Mouse (Mus musculus) stomach, embryonic 15.5 days (tissue): ENCODE results near the gene Mblac2. TPM values are rescaled to one million over a fixed set of nuclear protein-coding genes. Genes with fewer than 3 reads are reported as not detected.

Experiments
- ATAC-seq: fragments of 200-750 bp; cut with Nextera tagmentation; 2 replicates; pipeline ENCODE4 v1.8.0; 2017; ENCODE audit warnings: low read depth, moderate number of reproducible peaks, moderate TSS enrichment; ENCODE audit not compliant: insufficient read depth, low FRiP score
- H3K27ac ChIP-seq: fragments of 300-500 bp; sonication (generic); 2 replicates; pipeline ENCODE4 v1.5.1; 2015; ENCODE audit warnings: mild to moderate bottlenecking, inconsistent platforms
- H3K27me3 ChIP-seq: fragments of 300-500 bp; sonication (generic); replicated peaks from 2 replicates; pipeline ENCODE4 v1.6.1; 2015; ENCODE audit warnings: inconsistent platforms
- H3K36me3 ChIP-seq: fragments of 300-500 bp; sonication (generic); 2 replicates; pipeline ENCODE4 v1.6.1; 2015; ENCODE audit warnings: inconsistent platforms
- H3K4me1 ChIP-seq: fragments of 300-500 bp; sonication (generic); 2 replicates; pipeline ENCODE4 v1.6.1; 2015; ENCODE audit warnings: inconsistent platforms
- H3K4me2 ChIP-seq: fragments of 300-500 bp; sonication (generic); 2 replicates; pipeline ENCODE4 v1.6.1; 2015; ENCODE audit warnings: mild to moderate bottlenecking, inconsistent platforms
- H3K4me3 ChIP-seq: fragments of 300-500 bp; sonication (generic); replicated peaks from 2 replicates; pipeline ENCODE4 v1.5.1; 2015; ENCODE audit warnings: inconsistent platforms
- H3K9ac ChIP-seq: fragments of 300-500 bp; sonication (generic); 2 replicates; pipeline ENCODE4 v1.6.1; 2015; ENCODE audit warnings: inconsistent platforms
- H3K9me3 ChIP-seq: fragments of 300-500 bp; sonication (generic); 2 replicates; pipeline ENCODE4 v1.6.1; 2016; ENCODE audit warnings: inconsistent platforms
- WGBS: fragments of 180-500 bp; shearing (Covaris S2); methylation state at CpG from one replicate; pipeline ENCODE4 v1.1.7; 2015; 5-methylcytosine and 5-hydroxymethylcytosine counted together
- polyA plus RNA-seq: library from polyadenylated mRNA; unstranded; fragments of >200 nt; fragmentation: Nextera tagmentation; extraction: Ambion mirVana; gene quantifications from 2 replicates; pipeline ENCODE4 v1.2.1, GENCODE M21; 2015

The Mblac2 gene
- polyA plus RNA-seq, 1 experiment from 2014 or later = 9.2 TPM

- ATAC-seq = peak; percentile 35; the same call in 1 of the 2 replicates
- H3K4me1 ChIP-seq = no peaks in the 10 kb centered on the region
- H3K4me3 ChIP-seq = no peak overlapping the region
- H3K9me3 ChIP-seq = no peaks in the 10 kb centered on the region
- H3K36me3 ChIP-seq = no peaks in the 10 kb centered on the region
- H3K9ac ChIP-seq = no peak overlapping the region
- no peak overlapping the region for H3K27ac ChIP-seq
- WGBS = 49% methylated on average over 10 of the region's 10 CpGs
- no peak overlapping the region for H3K4me2 ChIP-seq
- H3K27me3 ChIP-seq = no peaks in the 10 kb centered on the region
These were observed 32.4 kb downstream of the Mblac2 start for GRCm38 (mm10) chr13:81743391-81744091.

GRCm38 (mm10) chr13:81744092-81744396, 32.9 kb downstream of the Mblac2 start:
- Histone ChIP-seq H3K9me3 (no peaks in the 10 kb centered on the region), H3K27ac (no peak overlapping the region), H3K4me3 (no peak overlapping the region), H3K4me2 (no peak overlapping the region), H3K4me1 (no peaks in the 10 kb centered on the region), H3K27me3 (no peaks in the 10 kb centered on the region), H3K36me3 (no peaks in the 10 kb centered on the region), H3K9ac (no peak overlapping the region)
- peak; percentile 31; the same call in 1 of the 2 replicates for ATAC-seq
- 39% methylated on average over 2 of the region's 2 CpGs for WGBS

- Histone ChIP-seq H3K36me3 (no peaks in the 10 kb centered on the region), H3K9ac (no peak overlapping the region), H3K4me3 (no peak overlapping the region), H3K27me3 (no peaks in the 10 kb centered on the region), H3K27ac (no peak overlapping the region), H3K9me3 (no peaks in the 10 kb centered on the region), H3K4me2 (no peak overlapping the region), H3K4me1 (no peaks in the 10 kb centered on the region)
- no peak for ATAC-seq
These were observed 43.7 kb downstream of the Mblac2 start for GRCm38 (mm10) chr13:81754878-81755277.

- no peak overlapping the region for H3K9ac ChIP-seq
- ATAC-seq = no peak
- H3K4me3 ChIP-seq = no peak overlapping the region
- H3K9me3 ChIP-seq = no peaks in the 10 kb centered on the region
- H3K27ac ChIP-seq = no peak overlapping the region
- no peaks in the 10 kb centered on the region for H3K36me3 ChIP-seq
- no peaks in the 10 kb centered on the region for H3K4me1 ChIP-seq
- no peak overlapping the region for H3K4me2 ChIP-seq
- H3K27me3 ChIP-seq = no peaks in the 10 kb centered on the region
- WGBS = 83% methylated on average over 1 of the region's 1 CpGs
These were observed 44.2 kb downstream of the Mblac2 start for GRCm38 (mm10) chr13:81755324-81755723.

- H3K36me3 ChIP-seq = no peaks in the 10 kb centered on the region
- no peaks in the 10 kb centered on the region for H3K9me3 ChIP-seq
- no peaks in the 10 kb centered on the region for H3K27me3 ChIP-seq
- 84% methylated on average over 5 of the region's 5 CpGs for WGBS
- H3K9ac ChIP-seq = no peak overlapping the region
- H3K4me2 ChIP-seq = no peak overlapping the region
- H3K4me3 ChIP-seq = no peak overlapping the region
- no peak for ATAC-seq
- H3K27ac ChIP-seq = no peak overlapping the region
- no peaks in the 10 kb centered on the region for H3K4me1 ChIP-seq
These were observed 46.0 kb downstream of the Mblac2 start for GRCm38 (mm10) chr13:81757058-81757660.

GRCm38 (mm10) chr13:81760379-81760778, 49.2 kb downstream of the Mblac2 start:
- no peaks in the 10 kb centered on the region for H3K36me3 ChIP-seq
- H3K4me3 ChIP-seq = no peak overlapping the region
- H3K4me2 ChIP-seq = no peak overlapping the region
- no peak for ATAC-seq
- H3K27me3 ChIP-seq = no peaks in the 10 kb centered on the region
- no peak overlapping the region for H3K27ac ChIP-seq
- WGBS = 29% methylated on average over 3 of the region's 3 CpGs
- no peaks in the 10 kb centered on the region for H3K9me3 ChIP-seq
- no peaks in the 10 kb centered on the region for H3K4me1 ChIP-seq
- H3K9ac ChIP-seq = no peak overlapping the region

GRCm38 (mm10) chr13:81761566-81762186, 50.5 kb downstream of the Mblac2 start:
- no peak for ATAC-seq
- Histone ChIP-seq H3K4me1 (no peaks in the 10 kb centered on the region), H3K4me2 (no peak overlapping the region), H3K27ac (no peak overlapping the region), H3K9ac (no peak overlapping the region), H3K36me3 (no peaks in the 10 kb centered on the region), H3K4me3 (no peak overlapping the region), H3K9me3 (no peaks in the 10 kb centered on the region), H3K27me3 (no peaks in the 10 kb centered on the region)
- WGBS = 30% methylated on average over 14 of the region's 14 CpGs

GRCm38 (mm10) chr13:81764173-81764572, 53.0 kb downstream of the Mblac2 start:
- WGBS = 78% methylated on average over 5 of the region's 5 CpGs
- Histone ChIP-seq H3K36me3 (no peaks in the 10 kb centered on the region), H3K4me1 (no peaks in the 10 kb centered on the region)

GRCm38 (mm10) chr13:81767038-81767659, 56.0 kb downstream of the Mblac2 start:
- 85% methylated on average over 7 of the region's 7 CpGs for WGBS
- no peak overlapping the region for H3K27ac ChIP-seq
- H3K9ac ChIP-seq = no peak overlapping the region
- no peaks in the 10 kb centered on the region for H3K36me3 ChIP-seq
- H3K4me1 ChIP-seq = no peaks in the 10 kb centered on the region
- H3K4me3 ChIP-seq = no peak overlapping the region
- H3K9me3 ChIP-seq = no peaks in the 10 kb centered on the region
- no peak overlapping the region for H3K4me2 ChIP-seq
- H3K27me3 ChIP-seq = no peaks in the 10 kb centered on the region
- no peak for ATAC-seq

More at GRCm38 (mm10) chr13:81764173-81764572, 53.0 kb downstream of the Mblac2 start:
- H3K4me2 ChIP-seq = no peak overlapping the region
- H3K27ac ChIP-seq = no peak overlapping the region
- no peaks in the 10 kb centered on the region for H3K27me3 ChIP-seq
- ATAC-seq = no peak
- H3K4me3 ChIP-seq = no peak overlapping the region
- no peak overlapping the region for H3K9ac ChIP-seq
- no peaks in the 10 kb centered on the region for H3K9me3 ChIP-seq

GRCm38 (mm10) chr13:81776217-81776616, 65.1 kb downstream of the Mblac2 start:
- no peaks in the 10 kb centered on the region for H3K4me1 ChIP-seq
- ATAC-seq = no peak
- WGBS = 69% methylated on average over 3 of the region's 3 CpGs
- H3K36me3 ChIP-seq = no peaks in the 10 kb centered on the region
- no peaks in the 10 kb centered on the region for H3K9me3 ChIP-seq
- no peak overlapping the region for H3K9ac ChIP-seq
- H3K4me2 ChIP-seq = no peak overlapping the region
- no peak overlapping the region for H3K27ac ChIP-seq
- H3K27me3 ChIP-seq = no peaks in the 10 kb centered on the region
- H3K4me3 ChIP-seq = no peak overlapping the region

GRCm38 (mm10) chr13:81782475-81782874, 71.3 kb downstream of the Mblac2 start:
- peak overlapping the region; percentile 80 for H3K4me2 ChIP-seq
- H3K9ac ChIP-seq = peak overlapping the region; percentile 41; the same call in 1 of the 2 replicates
- no peak for ATAC-seq
- 29% methylated on average over 9 of the region's 9 CpGs for WGBS
- peak overlapping the region; percentile 84 for H3K4me3 ChIP-seq
- H3K4me1 ChIP-seq = peaks cover 5% of the 10 kb centered on the region; the same call in 1 of the 2 replicates
- no peaks in the 10 kb centered on the region for H3K27me3 ChIP-seq
- peak overlapping the region; percentile 99 for H3K27ac ChIP-seq
- no peaks in the 10 kb centered on the region for H3K36me3 ChIP-seq
- H3K9me3 ChIP-seq = no peaks in the 10 kb centered on the region

GRCm38 (mm10) chr13:81782971-81783404, 71.8 kb downstream of the Mblac2 start, which contains the start of gene Cetn3:
TSS of gene Cetn3 (plus strand) at chr13:81783077.
- Histone ChIP-seq H3K9me3 (no peaks in the 10 kb centered on the region), H3K4me1 (peaks cover 5% of the 10 kb centered on the region; the same call in 1 of the 2 replicates), H3K27me3 (no peaks in the 10 kb centered on the region), H3K9ac (peak within 1 kb of the TSS; percentile 87), H3K4me3 (peak within 1 kb of the TSS; percentile 84), H3K27ac (peak within 1 kb of the TSS; percentile 99), H3K36me3 (no peaks in the 10 kb centered on the region; the same call in 1 of the 2 replicates), H3K4me2 (peak within 1 kb of the TSS; percentile 80)
- ATAC-seq = peak; percentile 91
- WGBS = under 1% methylated on average over 29 of the region's 29 CpGs
